Mouse (Mus musculus): ENCODE results near the gene Foxp1. TPM values are rescaled to one million over a fixed set of nuclear protein-coding genes. Genes with fewer than 3 reads are reported as not detected.
A peak's percentile ranks its signal among the peaks of the same experiment; 100 is the strongest.

Foxp1 gene
- total and polyA plus RNA-seq, 3 experiments: 16.1 to 42.0 TPM; not detected in 1

- TF ChIP-seq NELFE (IDR thresholded peaks at IDR 0.05; ENCODE audit: low read depth, low read length) (peak; percentile 51; the same call in 1 of the 2 replicates), HCFC1 (IDR thresholded peaks at IDR 0.05; ENCODE audit: low read depth, low read length) (0 out of 2 replicates have a peak, but pooled peaks have one; percentile 34), TCF12 (IDR thresholded peaks at IDR 0.05; ENCODE audit: low read depth, low read length) (no peak), ELF1 (IDR thresholded peaks at IDR 0.05; ENCODE audit: low read depth, low read length) (peak; percentile 16; the same call in 1 of the 2 replicates), ZNF384 (IDR thresholded peaks at IDR 0.05; ENCODE audit: low read depth, low read length) (peak; percentile 87), RCOR1 (IDR thresholded peaks at IDR 0.05; ENCODE audit: low read depth, low read length) (no peak), ZKSCAN1 (IDR thresholded peaks at IDR 0.05; ENCODE audit: low read depth, low read length) (no peak), POLR2AphosphoS2 (IDR thresholded peaks at IDR 0.05; ENCODE audit: low read length) (no peak), ETS1 (IDR thresholded peaks at IDR 0.05; ENCODE audit: low read depth, low read length) (peak; percentile 77), EP300 (IDR thresholded peaks at IDR 0.05; ENCODE audit: low read depth in 1 of 2, low read length in 2 of 2) (no peak), GABPA (IDR thresholded peaks at IDR 0.05; ENCODE audit: low read depth, low read length) (no peak), GATA1 (IDR thresholded peaks at IDR 0.05; ENCODE audit: low read depth, low read length) (peak; percentile 61), MAFK (IDR thresholded peaks at IDR 0.05; ENCODE audit: borderline replicate concordance, low read depth, low read length) (no peak), CHD1 (IDR thresholded peaks at IDR 0.05; ENCODE audit: low read depth, low read length) (peak; percentile 41; the same call in 1 of the 2 replicates), E2F4 (IDR thresholded peaks at IDR 0.05; ENCODE audit: borderline replicate concordance, low read depth, low read length) (no peak), POLR2AphosphoS5 (IDR thresholded peaks at IDR 0.05; ENCODE audit: borderline replicate concordance, low read depth, low read length) (no peak)
Observed at GRCm38 (mm10) chr6:99095185-99096104, 427.1 kb downstream of the Foxp1 start (continued).

GRCm38 (mm10) chr6:99094339-99094989, 428.1 kb downstream of the Foxp1 start:
- H3K79me2 ChIP-seq (ENCODE audit: control insufficient read depth, insufficient read depth, low read length, poor library complexity): peaks cover 3% of the 10 kb centered on the region
- H3K4me3 ChIP-seq (ENCODE audit: control insufficient read depth in 1 of 2, insufficient read depth in 1 of 2, low read depth in 2 of 2, low read length in 2 of 2): peak overlapping the region; percentile 54 to 69
- no peaks in the 10 kb centered on the region for H3K9me3 ChIP-seq (replicated peaks; ENCODE audit: insufficient read depth, low read length)
- no peaks in the 10 kb centered on the region for H3K27me3 ChIP-seq (ENCODE audit: control insufficient read depth in 1 of 2, insufficient read depth in 2 of 2, low read length in 2 of 2)
- peak; percentile 71 for DNase-seq (ENCODE audit: low read depth, low spot score)
- peaks cover 0 to 13% of the 10 kb centered on the region in 2 experiments; a peak in 2 of 4 replicates for H3K36me3 ChIP-seq (ENCODE audit: control insufficient read depth in 1 of 2, insufficient read depth in 2 of 2, low read length in 2 of 2)
- H3K4me1 ChIP-seq (ENCODE audit: control insufficient read depth in 1 of 2, insufficient read depth in 2 of 2, low read length in 2 of 2): peaks cover 0 to 12% of the 10 kb centered on the region in 2 experiments; a peak in 2 of 4 replicates
- H3K9ac ChIP-seq (ENCODE audit: control insufficient read depth, low read depth, low read length, poor library complexity, severe bottlenecking): peak overlapping the region; percentile 82
- H3K27ac ChIP-seq (ENCODE audit: control insufficient read depth, low read depth, low read length): peak overlapping the region; percentile 80
- no peak for TF ChIP-seq TAL1 (IDR thresholded peaks at IDR 0.05; ENCODE audit: low read length)
- peak in 1 of 3 experiments; percentile 20; a peak in 1 of 6 replicates for TF ChIP-seq CTCF (IDR thresholded peaks at IDR 0.05 in 2 of 3, conservative IDR thresholded peaks at IDR 0.05 in 1 of 3; ENCODE audit: control insufficient read depth in 1 of 3, insufficient read depth in 1 of 3, low read depth in 2 of 3, low read length in 3 of 3, poor library complexity in 1 of 3, severe bottlenecking in 1 of 3)
- peak; percentile 72 for TF ChIP-seq USF1 (IDR thresholded peaks at IDR 0.05; ENCODE audit: low read depth, low read length)
- peak; percentile 36; the same call in 1 of the 2 replicates for TF ChIP-seq MAX (IDR thresholded peaks at IDR 0.05; ENCODE audit: low read length)
- no peak for TF ChIP-seq JUND (IDR thresholded peaks at IDR 0.05; ENCODE audit: low read depth, low read length)
- TF ChIP-seq ZNF384 (IDR thresholded peaks at IDR 0.05; ENCODE audit: low read depth, low read length): peak; percentile 79
- TF ChIP-seq GATA1 (IDR thresholded peaks at IDR 0.05; ENCODE audit: low read depth, low read length): no peak
- TF ChIP-seq SIN3A (IDR thresholded peaks at IDR 0.05; ENCODE audit: low read length): peak; percentile 28
- TF ChIP-seq RCOR1 (IDR thresholded peaks at IDR 0.05; ENCODE audit: low read depth, low read length): no peak
- no peak for TF ChIP-seq ETS1 (IDR thresholded peaks at IDR 0.05; ENCODE audit: low read depth, low read length)
- peak; percentile 61; the same call in 1 of the 2 replicates for TF ChIP-seq MXI1 (IDR thresholded peaks at IDR 0.05; ENCODE audit: low read depth, low read length)
- TF ChIP-seq MYC (IDR thresholded peaks at IDR 0.05; ENCODE audit: low read depth, low read length): 0 out of 2 replicates have a peak, but pooled peaks have one; percentile 26
- TF ChIP-seq EP300 (IDR thresholded peaks at IDR 0.05; ENCODE audit: low read depth in 1 of 2, low read length in 2 of 2): peak in 1 of 2 experiments; percentile 33; a peak in 2 of 4 replicates
- no peak for TF ChIP-seq E2F4 (IDR thresholded peaks at IDR 0.05; ENCODE audit: borderline replicate concordance, low read depth, low read length)

All from MEL (cell line).